Mouse (Mus musculus): Measurements from ENCODE around the gene Sema4g. TPM values are rescaled to one million over a fixed set of nuclear protein-coding genes. Genes with fewer than 3 reads are reported as not detected.
"Not testable (repeated sequence)": the region's sequence is repeated elsewhere in the genome, so short reads cannot be mapped to it uniquely, and the experiment has no call there.

The Sema4g gene
- total RNA-seq, 2 experiments from 2014 or later = 0.10 to 0.11 TPM

GRCm38 (mm10) chr19:45031780-45032179 lies 42.9 kb downstream of the Sema4g start:
- TF ChIP-seq CTCF (IDR thresholded peaks at IDR 0.05) = peak; percentile 95
- peak; percentile 84 for DNase-seq

GRCm38 (mm10) chr19:45032570-45033332 lies 43.9 kb downstream of the Sema4g start:
- H3K27ac ChIP-seq = peak overlapping the region; percentile 63
- DNase-seq = peak; percentile 50
- intact Hi-C loops (cut with DNase I) = no loop called here
- H3K4me3 ChIP-seq = no peak overlapping the region
- peak; percentile 54 for TF ChIP-seq CTCF (IDR thresholded peaks at IDR 0.05)

More at GRCm38 (mm10) chr19:45031780-45032179, 42.9 kb downstream of the Sema4g start:
- intact Hi-C loops (cut with DNase I) = loop anchor here (1.0 kb wide), 1 partner anchor 19 kb away; no protein-coding TSS in a partner anchor
- H3K4me3 ChIP-seq = no peak overlapping the region
- peak overlapping the region; percentile 63 for H3K27ac ChIP-seq

GRCm38 (mm10) chr19:45036867-45037266 lies 48.0 kb downstream of the Sema4g start:
- TF ChIP-seq CTCF (IDR thresholded peaks at IDR 0.05) = peak; percentile 84
- intact Hi-C loops (cut with DNase I) = loop anchor here (1.0 kb wide), 1 partner anchor 27 kb away; no protein-coding TSS in a partner anchor
- no peak overlapping the region for H3K4me3 ChIP-seq
- peak; percentile 90 for DNase-seq
- H3K27ac ChIP-seq = peak overlapping the region; percentile 21; the same call in 1 of the 2 replicates

- H3K27ac ChIP-seq; intact Hi-C loops (cut with DNase I); DNase-seq; H3K4me3 ChIP-seq: not testable (repeated sequence)
Measured at GRCm38 (mm10) chr19:45038198-45038597, 49.3 kb downstream of the Sema4g start.

- DNase-seq = peak; percentile 16
- intact Hi-C loops (cut with DNase I) = no loop called here
- H3K27ac ChIP-seq = peak overlapping the region; percentile 24
- no peak overlapping the region for H3K4me3 ChIP-seq
- TF ChIP-seq CTCF (IDR thresholded peaks at IDR 0.05) = no peak
Measured at GRCm38 (mm10) chr19:45040214-45040613, 51.3 kb downstream of the Sema4g start.

GRCm38 (mm10) chr19:45044389-45044927 lies 55.6 kb downstream of the Sema4g start:
- TF ChIP-seq CTCF (IDR thresholded peaks at IDR 0.05) = no peak
- H3K4me3 ChIP-seq = peak overlapping the region; percentile 76
- H3K27ac ChIP-seq = peak overlapping the region; percentile 99
- peak; percentile 71 for DNase-seq
- intact Hi-C loops (cut with DNase I) = no loop called here

- Histone ChIP-seq H3K4me3 (peak overlapping the region; percentile 76), H3K27ac (peak overlapping the region; percentile 99)
- intact Hi-C loops (cut with DNase I) = no loop called here
- DNase-seq = peak; percentile 92
- TF ChIP-seq CTCF (IDR thresholded peaks at IDR 0.05) = no peak
Measured at GRCm38 (mm10) chr19:45045236-45045635, 56.3 kb downstream of the Sema4g start.

GRCm38 (mm10) chr19:45045651-45046050 lies 56.8 kb downstream of the Sema4g start, which contains the start of gene Pdzd7:
Pdzd7 (minus strand) TSS chr19:45045717.
- H3K27ac ChIP-seq = peak within 1 kb of the TSS; percentile 99
- no peak for TF ChIP-seq CTCF (IDR thresholded peaks at IDR 0.05)
- H3K4me3 ChIP-seq = peak within 1 kb of the TSS; percentile 76
- DNase-seq = no peak
- intact Hi-C loops (cut with DNase I) = no loop called here

- peak; percentile 95 for DNase-seq
- peak overlapping the region; percentile 76 for H3K4me3 ChIP-seq
- H3K27ac ChIP-seq = peak overlapping the region; percentile 99
- TF ChIP-seq CTCF (IDR thresholded peaks at IDR 0.05) = peak; percentile 29; the same call in 1 of the 2 replicates
- intact Hi-C loops (cut with DNase I) = no loop called here
Measured at GRCm38 (mm10) chr19:45046523-45047321, 57.8 kb downstream of the Sema4g start.

- H3K27ac ChIP-seq = peak within 1 kb of the TSS; percentile 99
- intact Hi-C loops (cut with DNase I) = no loop called here
- peak within 1 kb of the TSS; percentile 76 for H3K4me3 ChIP-seq
- TF ChIP-seq CTCF (IDR thresholded peaks at IDR 0.05) = peak; percentile 78
- peak; percentile 97 for DNase-seq
Measured at GRCm38 (mm10) chr19:45047417-45047934, 58.6 kb downstream of the Sema4g start, which contains the start of gene Sfxn3. Sfxn3 (plus strand) TSS chr19:45047503.

GRCm38 (mm10) chr19:45047935-45048643 lies 59.2 kb downstream of the Sema4g start:
- no peak for TF ChIP-seq CTCF (IDR thresholded peaks at IDR 0.05)
- peak overlapping the region; percentile 99 for H3K27ac ChIP-seq
- DNase-seq = peak; percentile 67
- intact Hi-C loops (cut with DNase I) = no loop called here
- peak overlapping the region; percentile 76 for H3K4me3 ChIP-seq
